Mouse (Mus musculus) ES-Bruce4 (cell line): ENCODE results near the gene Shb.

Source experiments
- CTCF ChIP-seq: IDR thresholded peaks from one replicate; pipeline ENCODE4 v1.8.1; 2011; ENCODE audit warnings: low read depth, low read length
- EP300 ChIP-seq: IDR thresholded peaks from 2 replicates; pipeline ENCODE4 v1.6.1; 2011; ENCODE audit warnings: low read depth, low read length; ENCODE audit not compliant: insufficient read depth
- POLR2A ChIP-seq: IDR thresholded peaks from one replicate; pipeline ENCODE4 v1.8.1; 2011; ENCODE audit warnings: low read length; ENCODE audit not compliant: insufficient read depth

GRCm38 (mm10) chr4:45434681-45435080, 97.6 kb downstream of the Shb start:
- TF ChIP-seq CTCF (no peak), POLR2A (no peak), EP300 (no peak)
